Mouse (Mus musculus) lung, postnatal 0 days (tissue): ENCODE results near the gene Hectd4.

Experiments used
- CTCF ChIP-seq: IDR thresholded peaks from 2 replicates; pipeline ENCODE4 v1.5.1; 2016; ENCODE audit warnings: antibody characterized with exemption, mild to moderate bottlenecking
- EP300 ChIP-seq: IDR thresholded peaks from 2 replicates; pipeline ENCODE4 v1.6.1; 2016; ENCODE audit warnings: antibody characterized with exemption, mild to moderate bottlenecking, control low read depth

DNA sequence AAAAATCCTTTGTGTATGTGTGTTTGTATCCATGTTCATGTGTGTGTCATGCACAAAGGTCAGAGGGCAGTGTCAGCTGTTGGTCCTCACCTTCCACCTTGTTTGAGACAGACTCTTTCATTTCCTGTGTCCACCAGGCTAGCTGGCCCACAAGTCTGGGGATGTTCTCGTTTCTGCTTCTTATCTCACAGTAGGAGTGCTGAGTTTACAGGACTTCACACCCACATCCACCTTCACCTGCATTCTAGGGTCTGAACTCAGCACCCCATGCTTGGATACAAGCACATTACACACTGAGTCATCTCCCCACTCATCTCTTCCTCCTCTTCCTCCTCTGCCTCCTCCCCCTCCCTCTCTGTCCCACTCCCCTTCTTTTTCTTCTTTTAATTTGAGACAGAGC lies 22.2 kb downstream of the Hectd4 start:
- TF ChIP-seq CTCF (no peak), EP300 (no peak)
